Mouse (Mus musculus) bone marrow, adult 2 months (tissue): ENCODE data around the gene Ttc9c. TPM values are rescaled to one million over a fixed set of nuclear protein-coding genes. Genes with fewer than 3 reads are reported as not detected.

Source experiments
- H3K27ac ChIP-seq: fragments of 200-500 bp; 2 replicates; pipeline ENCODE4 v1.5.1; 2012; ENCODE audit warnings: low read depth, mild to moderate bottlenecking, control low read depth, inconsistent platforms, low read length; ENCODE audit not compliant: control insufficient read depth, poor library complexity, insufficient read depth
- H3K4me1 ChIP-seq: fragments of 200-500 bp; 2 replicates; pipeline ENCODE4 v1.6.1; 2011; ENCODE audit warnings: low read length; ENCODE audit not compliant: control insufficient read depth, insufficient read depth
- H3K4me3 ChIP-seq: fragments of 200-500 bp; replicated peaks from 2 replicates; pipeline ENCODE3; 2011; ENCODE audit warnings: mild to moderate bottlenecking, low read depth, low read length, control low read depth; ENCODE audit not compliant: control insufficient read depth
- CTCF ChIP-seq: fragments of 200-500 bp; IDR thresholded peaks from 2 replicates; pipeline ENCODE4 v1.5.1; 2011; ENCODE audit warnings: low read length, control low read depth; ENCODE audit not compliant: control insufficient read depth, insufficient read depth
- POLR2A ChIP-seq: fragments of 200-500 bp; IDR thresholded peaks from 2 replicates; pipeline ENCODE4 v1.6.1; 2011; ENCODE audit warnings: low read depth, mild to moderate bottlenecking, control low read depth, low read length, borderline replicate concordance; ENCODE audit not compliant: control insufficient read depth
- WGBS: fragments of 180-500 bp; shearing (Covaris S2); methylation state at CpG from one replicate; pipeline ENCODE4 v1.1.7; 2018; 5-methylcytosine and 5-hydroxymethylcytosine counted together
- polyA plus RNA-seq: library from polyadenylated mRNA; stranded (reverse); fragments of >200 nt; gene quantifications from 2 replicates; pipeline ENCODE4 v1.2.4, GENCODE M21; 2011; ENCODE audit warnings: low replicate concordance; ENCODE audit not compliant: missing spikeins, insufficient read depth, insufficient read length

Ttc9c gene
- polyA plus RNA-seq, 1 experiment, result 18.1 TPM

GRCm38 (mm10) chr19:8819596-8820423, 677 bp upstream of the Ttc9c start, which contains the start of gene Hnrnpul2:
Gene Hnrnpul2 (plus strand): TSS chr19:8820010.
- TF ChIP-seq POLR2A (peak; percentile 99), CTCF (0 out of 2 replicates have a peak, but pooled peaks have one; percentile 8)
- Histone ChIP-seq H3K4me3 (peak within 1 kb of the TSS; percentile 98), H3K4me1 (peaks cover 1% of the 10 kb centered on the region; the same call in 1 of the 2 replicates), H3K27ac (peak within 1 kb of the TSS; percentile 98)
- under 1% methylated on average over 83 of the region's 83 CpGs for WGBS

- H3K4me3 ChIP-seq, result peak overlapping the region; percentile 98
- TF ChIP-seq POLR2A, result no peak
- no peak for TF ChIP-seq CTCF
- peak overlapping the region; percentile 44 for H3K27ac ChIP-seq
- peaks cover 1% of the 10 kb centered on the region; the same call in 1 of the 2 replicates for H3K4me1 ChIP-seq
- 5% methylated on average over 14 of the region's 14 CpGs for WGBS
These were observed 783 bp downstream of the Ttc9c start for GRCm38 (mm10) chr19:8818301-8818798.

- H3K4me1 ChIP-seq, result peaks cover 1% of the 10 kb centered on the region; the same call in 1 of the 2 replicates
- WGBS, result 71% methylated on average over 3 of the region's 3 CpGs
- H3K4me3 ChIP-seq, result no peak overlapping the region
- no peak overlapping the region for H3K27ac ChIP-seq
- TF ChIP-seq POLR2A, result no peak
- TF ChIP-seq CTCF, result no peak
These were observed 2.1 kb downstream of the Ttc9c start for GRCm38 (mm10) chr19:8817001-8817400.

GRCm38 (mm10) chr19:8815812-8816211, 3.3 kb downstream of the Ttc9c start:
- WGBS, result 84% methylated on average over 11 of the region's 11 CpGs
- Histone ChIP-seq H3K4me1 (no peaks in the 10 kb centered on the region), H3K27ac (no peak overlapping the region), H3K4me3 (no peak overlapping the region)
- no peak for TF ChIP-seq POLR2A
- TF ChIP-seq CTCF, result no peak

GRCm38 (mm10) chr19:8806810-8807209, 12.3 kb downstream of the Ttc9c start:
- TF ChIP-seq POLR2A (no peak), CTCF (no peak)
- WGBS, result 88% methylated on average over 5 of the region's 5 CpGs
- H3K27ac ChIP-seq, result peak overlapping the region; percentile 73
- H3K4me1 ChIP-seq, result peaks cover 2% of the 10 kb centered on the region; the same call in 1 of the 2 replicates
- H3K4me3 ChIP-seq, result no peak overlapping the region

GRCm38 (mm10) chr19:8803879-8804660, 15.1 kb downstream of the Ttc9c start:
- Histone ChIP-seq H3K4me3 (no peak overlapping the region), H3K4me1 (peaks cover 2% of the 10 kb centered on the region; the same call in 1 of the 2 replicates), H3K27ac (no peak overlapping the region)
- TF ChIP-seq CTCF, result no peak
- no peak for TF ChIP-seq POLR2A
- WGBS, result 69% methylated on average over 11 of the region's 11 CpGs

GRCm38 (mm10) chr19:8803204-8803780, 15.8 kb downstream of the Ttc9c start:
- no peak overlapping the region for H3K27ac ChIP-seq

More at GRCm38 (mm10) chr19:8803204-8803780, 15.8 kb downstream of the Ttc9c start:
- no peak for TF ChIP-seq POLR2A
- TF ChIP-seq CTCF, result no peak
- peaks cover 2% of the 10 kb centered on the region; the same call in 1 of the 2 replicates for H3K4me1 ChIP-seq
- H3K4me3 ChIP-seq, result no peak overlapping the region
- WGBS, result 70% methylated on average over 9 of the region's 9 CpGs
